Mouse (Mus musculus): ENCODE measurements around the gene Zfp59. TPM values are rescaled to one million over a fixed set of nuclear protein-coding genes. Genes with fewer than 3 reads are reported as not detected.
"Not testable (repeated sequence)": the region's sequence is repeated elsewhere in the genome, so short reads cannot be mapped to it uniquely, and the experiment has no call there.

The Zfp59 gene
- total RNA-seq (2021) = 1 to 10 TPM; 4.1 to 4.4 TPM

DNA sequence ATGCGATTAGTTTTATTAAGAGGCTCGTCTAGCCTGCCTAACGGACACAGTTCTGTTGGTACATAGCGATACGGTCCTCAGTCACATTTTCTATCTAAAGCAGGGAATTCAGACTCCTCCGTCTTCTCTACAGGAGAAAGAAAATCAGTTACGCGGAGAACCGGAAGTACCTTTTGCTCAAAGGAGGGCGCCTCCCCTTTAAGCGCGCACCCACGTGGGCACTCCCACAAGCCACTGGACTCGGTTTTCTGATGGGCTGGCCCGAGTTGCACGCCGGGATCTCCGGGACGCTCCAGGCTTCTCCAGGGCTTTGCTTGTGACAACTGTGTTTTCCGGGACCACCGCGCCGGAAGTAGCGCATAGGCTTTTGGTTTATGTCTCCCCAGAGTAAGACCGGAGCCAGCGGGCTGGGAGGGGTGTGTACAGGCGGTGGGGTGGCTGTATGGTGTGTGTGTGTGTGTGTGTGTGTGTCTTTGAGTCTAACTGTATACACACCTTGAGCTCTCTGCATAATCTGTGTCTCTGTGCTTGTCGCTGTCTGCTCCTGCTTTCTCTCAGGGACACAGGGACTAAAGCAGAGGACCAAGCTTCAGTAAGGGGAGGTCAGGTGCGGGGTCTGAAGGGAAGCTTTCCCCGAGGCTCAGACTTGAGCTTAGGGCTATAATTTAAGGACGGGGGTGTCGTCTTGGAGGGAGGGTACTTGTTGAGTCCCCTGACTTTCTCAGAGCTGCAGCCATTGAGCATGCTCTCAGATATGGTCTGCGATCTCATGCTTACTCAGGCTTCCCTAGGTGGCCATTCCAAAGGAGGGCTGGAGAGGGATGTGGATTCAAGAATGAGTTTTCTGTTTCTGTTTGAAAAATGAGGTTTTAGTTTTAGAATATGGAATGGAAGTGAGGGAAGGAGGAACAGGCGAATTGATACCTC lies at the start of gene Zfp59:
Zfp59 (plus strand) TSS at position 285 of the 927 bp plus-strand sequence.
- peak; percentile 85 to 87 for DNase-seq

DNA sequence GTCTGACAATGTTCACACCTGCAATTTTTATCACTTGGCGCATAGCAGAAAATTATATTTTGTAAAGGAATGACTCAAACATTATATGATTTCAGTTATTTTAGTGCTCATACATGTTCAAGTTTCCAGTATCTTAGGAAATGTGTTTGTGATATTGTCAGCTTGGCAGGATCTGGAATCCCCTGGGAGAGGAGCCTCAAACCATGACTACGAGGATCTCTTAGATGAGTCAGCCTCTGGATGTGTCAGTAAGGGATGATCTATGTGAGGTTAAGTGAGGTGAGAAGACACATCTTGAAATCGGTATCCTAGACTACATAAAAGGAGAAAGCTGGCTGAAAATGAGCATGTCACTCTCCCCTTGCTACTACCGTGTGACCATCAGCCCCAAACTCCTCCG lies 49.1 kb upstream of the Zfp59 start:
- DNase-seq = no peak

DNA sequence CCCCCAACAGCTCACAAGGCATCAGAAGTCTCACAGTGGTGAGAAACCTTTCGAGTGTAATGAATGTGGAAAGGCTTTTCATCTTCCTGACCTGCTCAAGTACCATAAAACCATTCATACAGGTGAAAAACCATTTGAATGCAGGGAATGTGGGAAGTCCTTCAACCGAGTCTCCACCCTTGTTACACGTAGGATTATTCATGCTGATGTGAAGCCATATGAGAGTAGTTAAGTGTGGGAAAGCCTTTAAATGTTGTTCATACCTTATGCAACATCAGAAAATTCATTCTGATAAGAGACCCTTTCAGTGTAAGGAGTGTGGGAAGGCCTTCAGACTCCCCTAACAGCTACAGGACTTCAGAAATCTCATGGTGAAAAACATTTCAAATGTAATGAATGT lies 44.5 kb upstream of the Zfp59 start:
- not testable (repeated sequence) for DNase-seq

DNA sequence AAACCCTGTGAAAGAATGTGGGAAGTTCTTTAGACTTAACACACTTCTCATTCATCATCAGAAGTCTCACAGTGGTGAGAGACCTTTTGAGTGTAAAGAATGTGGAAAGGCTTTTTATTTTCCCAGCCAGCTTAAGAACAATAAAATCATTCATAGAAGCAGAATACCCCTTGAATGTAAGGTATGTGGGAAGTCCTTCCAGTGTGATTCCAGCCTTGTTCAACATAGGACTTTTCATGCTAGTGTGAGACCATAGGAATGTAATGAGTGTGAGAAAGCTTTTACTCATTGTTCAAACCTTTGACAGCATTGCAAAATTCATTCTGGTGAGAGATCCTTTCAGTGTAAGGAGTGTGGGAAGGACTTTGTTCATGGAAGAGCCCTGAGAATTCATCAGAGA lies 43.8 kb upstream of the Zfp59 start:
- no peak for DNase-seq

DNA sequence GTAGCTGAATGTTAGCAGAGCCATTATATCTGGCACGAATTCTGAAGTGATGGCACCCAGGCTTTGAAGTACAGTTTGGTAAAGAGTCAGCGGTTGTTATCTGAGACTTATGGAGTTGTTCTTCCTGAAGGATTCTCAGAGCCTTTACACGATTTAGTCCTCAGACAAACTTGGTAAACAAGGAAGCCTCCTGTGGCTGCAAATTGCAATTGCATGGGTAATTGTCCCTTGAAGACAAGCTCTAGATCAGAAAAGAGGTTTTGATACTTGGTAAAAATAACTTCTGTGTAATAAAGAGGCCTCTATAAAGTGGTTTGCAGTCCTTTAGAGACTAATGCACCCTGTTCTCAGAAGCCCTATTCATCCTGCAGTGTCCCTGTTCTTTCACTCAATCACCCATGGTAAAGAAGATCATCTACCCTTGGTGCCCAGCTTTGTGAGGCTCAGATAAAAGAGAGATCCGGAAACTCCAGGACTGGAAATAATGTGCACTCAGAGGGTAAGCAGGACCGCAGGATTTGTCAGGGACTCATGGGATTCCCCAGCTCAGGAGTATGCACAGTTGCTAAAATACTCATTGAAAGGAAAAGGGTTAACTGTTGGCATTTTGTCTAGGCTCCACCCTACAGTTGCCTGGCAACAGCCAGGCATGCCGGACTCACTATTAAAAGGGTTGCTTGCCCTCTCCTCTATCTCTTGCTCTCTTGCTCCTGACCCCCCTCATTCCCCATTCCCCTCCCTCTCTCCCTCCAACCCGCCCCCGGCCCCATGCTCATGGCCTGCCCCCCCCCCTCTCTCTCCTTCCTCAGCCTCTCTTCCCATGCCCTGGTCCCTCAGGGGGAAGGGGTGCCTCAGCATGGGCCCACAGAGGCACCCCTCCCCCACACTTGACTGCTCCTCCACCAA lies 40.2 kb upstream of the Zfp59 start:
- DNase-seq = no peak

DNA sequence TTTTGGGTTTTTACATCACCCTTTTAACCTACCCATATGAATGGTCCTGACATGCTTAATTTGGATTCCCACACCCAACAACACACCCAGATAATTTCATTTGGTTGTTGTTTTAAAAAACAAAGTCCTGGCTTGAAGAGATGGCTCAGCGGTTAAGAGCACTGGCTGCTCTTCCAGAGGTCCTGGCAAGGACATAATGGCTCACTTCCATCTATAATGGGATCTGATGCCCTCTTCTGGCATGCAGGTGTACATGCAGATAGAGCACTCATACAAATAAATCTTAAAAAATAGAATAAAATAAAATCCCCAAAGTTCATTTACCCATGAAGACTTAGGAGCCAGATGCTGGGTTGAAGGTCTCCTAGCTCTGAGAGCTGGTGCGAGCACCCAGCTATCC lies 37.3 kb upstream of the Zfp59 start:
- DNase-seq = no peak

DNA sequence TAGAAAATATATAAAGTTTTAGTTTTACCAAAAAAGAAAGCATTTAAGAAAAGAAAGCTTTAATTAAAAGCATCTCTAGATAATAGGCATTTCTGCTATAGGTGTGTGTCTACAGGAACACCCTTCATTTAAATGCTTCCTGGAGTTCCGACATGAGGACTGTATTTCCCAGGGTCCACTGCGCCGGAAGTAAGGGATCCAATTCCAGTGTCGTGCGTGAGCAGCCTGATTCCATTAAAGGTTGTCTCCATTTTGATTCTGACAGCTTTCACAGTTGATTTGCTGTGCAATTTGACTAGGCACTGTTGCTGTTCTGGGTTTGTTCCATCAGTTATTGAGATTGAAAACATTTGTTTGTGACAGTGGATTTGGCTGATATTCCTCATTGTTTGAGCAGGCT lies 35.4 kb upstream of the Zfp59 start:
- no peak for DNase-seq

DNA sequence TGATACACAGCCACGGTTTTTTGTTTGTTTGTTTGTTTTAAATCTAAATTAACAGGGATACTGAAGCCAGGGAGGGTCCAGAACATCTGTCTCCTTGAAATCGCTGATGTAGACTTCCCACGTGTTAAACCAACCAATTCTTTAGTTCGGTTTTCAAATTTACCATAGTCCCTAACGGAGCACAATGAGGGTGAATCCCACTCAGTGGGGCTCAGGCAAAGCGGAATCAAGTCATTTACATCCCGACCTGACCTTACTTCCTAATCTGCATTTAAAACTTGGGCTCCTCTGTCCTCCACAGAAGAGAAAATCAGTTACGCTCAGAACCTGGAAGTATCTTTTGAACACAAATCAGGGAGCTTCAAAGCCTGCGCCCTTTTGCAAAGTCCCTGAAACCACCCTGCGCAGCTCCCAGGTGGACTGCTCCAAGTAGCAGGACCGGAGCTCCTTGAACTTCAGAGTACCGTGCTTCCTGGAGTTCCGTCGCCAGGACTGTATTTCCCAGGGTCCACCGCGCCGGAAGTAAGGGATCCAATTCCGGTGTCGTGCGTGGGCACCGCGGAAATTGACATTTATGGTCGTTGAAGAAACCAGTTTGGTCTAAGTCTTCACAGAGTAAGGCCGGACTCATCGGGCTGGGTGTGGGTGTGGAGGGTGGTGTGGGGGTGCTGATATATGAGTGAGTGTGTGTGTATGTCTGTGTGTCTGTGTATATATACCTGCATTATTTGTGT lies 33.9 kb upstream of the Zfp59 start:
- DNase-seq = peak; percentile 82 to 86

DNA sequence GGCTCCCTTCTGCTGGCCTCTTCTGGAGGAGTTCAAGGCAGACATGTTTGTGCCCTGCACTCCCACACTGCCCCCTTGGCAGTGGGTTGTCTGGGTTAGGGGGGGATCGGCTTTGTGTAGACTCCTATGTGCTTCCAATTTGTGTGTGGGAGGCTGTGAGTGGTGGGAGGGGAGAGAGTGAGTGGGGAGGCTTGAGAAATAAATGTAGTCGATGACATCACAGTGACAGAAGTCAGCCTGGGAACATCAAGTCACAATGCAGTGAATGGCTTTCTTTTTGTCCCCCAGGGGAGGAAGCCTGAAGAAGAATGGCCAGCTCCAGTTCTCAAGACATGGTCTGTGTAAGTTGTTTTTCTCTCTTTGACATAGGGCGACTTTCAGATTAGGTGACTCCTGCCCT lies 31.5 kb upstream of the Zfp59 start, which contains the start of gene Zfp626:
Zfp626 (plus strand) TSS at position 301 of the 400 bp plus-strand sequence.
- not testable (repeated sequence) for DNase-seq

DNA sequence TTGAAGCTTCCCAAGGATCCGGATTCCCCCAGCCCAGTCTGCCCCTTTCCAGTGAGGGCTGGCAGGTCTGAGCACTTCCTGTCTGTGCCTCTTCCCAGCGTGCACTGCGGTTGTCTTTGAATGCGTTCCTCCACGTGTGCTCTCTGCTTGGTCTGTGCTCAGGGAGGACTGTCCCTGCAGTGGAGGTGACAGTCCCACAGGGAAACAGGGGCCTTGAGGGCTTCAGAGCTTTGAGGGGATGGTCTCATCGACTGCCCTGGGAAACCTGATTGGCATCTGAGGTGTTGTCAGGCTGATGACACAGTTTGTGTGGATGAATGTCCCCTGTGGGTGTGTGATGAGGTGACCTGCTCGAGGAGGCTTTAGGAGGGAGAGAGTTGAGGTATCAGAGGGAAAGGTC lies 31.1 kb upstream of the Zfp59 start:
- not testable (repeated sequence) for DNase-seq

DNA sequence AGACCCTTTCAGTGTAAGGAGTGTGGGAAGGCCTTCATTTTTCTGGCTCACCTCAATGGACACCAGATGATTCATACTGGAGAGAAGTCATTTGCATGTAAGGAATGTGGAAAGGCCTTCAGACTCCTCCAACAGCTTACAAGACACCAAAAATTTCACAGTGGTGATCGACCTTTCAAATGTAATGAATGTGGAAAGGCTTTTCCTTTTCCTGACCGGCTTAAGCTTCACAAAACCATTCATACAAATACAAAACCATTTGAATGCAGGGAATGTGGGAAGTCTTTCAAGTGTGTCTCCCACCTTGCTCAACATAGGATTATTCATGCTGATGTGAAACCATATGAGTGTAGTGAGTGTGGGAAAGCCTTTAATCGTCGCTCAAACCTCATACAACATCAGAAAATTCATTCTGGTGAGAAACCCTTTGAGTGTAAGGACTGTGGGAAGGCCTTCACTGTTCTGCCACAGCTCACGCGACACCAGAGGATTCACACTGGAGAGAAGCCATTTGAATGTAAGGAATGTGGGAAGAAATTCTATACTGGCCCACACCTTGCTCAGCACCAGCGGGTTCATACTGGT lies 19.8 kb upstream of the Zfp59 start:
- no peak for DNase-seq

DNA sequence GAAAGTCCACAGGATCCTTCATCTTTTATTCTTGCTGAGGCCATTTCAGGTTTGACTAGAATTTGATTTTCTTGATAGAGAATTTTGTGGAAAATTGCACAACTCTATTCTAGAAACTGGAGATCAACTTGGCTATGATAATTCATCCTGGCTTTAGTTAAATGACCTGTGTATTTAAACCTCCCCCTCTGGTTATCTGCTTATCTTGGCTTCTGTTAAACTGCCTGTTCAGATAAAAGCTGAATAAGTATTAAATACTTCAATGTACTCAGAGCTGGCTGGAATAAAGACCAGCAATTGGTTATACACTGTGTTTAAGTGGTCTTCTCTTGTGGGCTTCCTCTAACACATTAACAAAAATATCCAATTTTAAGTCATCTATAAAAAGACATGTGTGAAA lies 15.8 kb upstream of the Zfp59 start:
- no peak for DNase-seq

DNA sequence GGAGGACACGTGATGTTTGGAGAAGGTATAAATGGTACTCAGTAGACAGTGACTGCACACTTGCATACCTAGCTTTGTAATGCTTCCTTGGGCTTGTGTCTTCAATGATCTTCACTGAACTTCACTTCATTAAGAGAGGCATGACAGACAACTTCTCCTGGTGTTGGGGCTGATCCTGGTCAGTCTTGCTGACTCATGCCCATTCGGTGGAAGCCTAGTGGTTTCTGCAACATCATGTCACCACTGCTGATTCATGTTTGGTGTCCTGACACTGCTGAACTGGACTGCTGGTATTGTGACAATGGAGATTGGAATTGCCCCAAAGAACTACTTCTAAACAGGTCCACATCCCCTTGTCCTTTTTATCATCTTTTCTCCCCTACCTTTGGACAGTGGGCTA lies 4.3 kb upstream of the Zfp59 start:
- no peak for DNase-seq

DNA sequence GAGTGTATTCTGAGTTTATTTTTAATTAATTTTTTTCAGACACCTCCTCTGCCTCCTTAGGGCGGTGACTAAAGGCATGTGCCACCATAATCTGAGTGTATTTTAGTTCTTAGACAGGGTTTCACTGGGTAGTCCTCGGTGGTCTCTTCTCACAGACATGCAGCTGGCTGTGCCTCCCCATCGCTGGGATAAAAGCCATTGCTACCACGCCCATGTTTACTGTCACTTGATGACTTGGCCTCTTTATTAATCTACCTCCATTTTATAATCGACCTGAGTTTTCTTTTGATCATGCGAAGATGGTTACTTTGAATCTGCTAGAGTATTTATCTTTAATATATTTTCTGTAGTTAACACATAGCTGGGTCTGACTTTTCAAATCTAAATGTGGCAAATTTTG lies 511 bp upstream of the Zfp59 start:
- no peak for DNase-seq

DNA sequence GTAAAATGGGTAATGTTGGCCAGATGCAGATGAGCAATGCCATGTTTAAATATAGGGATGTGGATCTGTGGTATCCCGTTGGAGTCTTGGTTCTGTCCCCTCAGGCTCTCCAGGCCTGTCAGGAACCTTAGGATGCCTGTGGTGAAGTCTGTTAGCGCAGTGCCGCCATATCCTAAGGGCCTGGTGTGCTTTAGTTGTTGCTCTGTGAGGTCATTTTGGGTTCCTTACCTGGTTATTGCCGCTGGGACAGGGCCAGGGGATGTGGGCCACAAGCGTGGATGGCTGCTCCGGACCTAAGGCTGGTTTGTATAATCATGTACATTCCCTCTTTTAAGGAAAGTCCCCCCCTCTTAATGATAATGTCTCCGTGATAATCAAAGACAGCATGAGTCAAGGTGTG lies 1.2 kb downstream of the Zfp59 start:
- DNase-seq = no peak

DNA sequence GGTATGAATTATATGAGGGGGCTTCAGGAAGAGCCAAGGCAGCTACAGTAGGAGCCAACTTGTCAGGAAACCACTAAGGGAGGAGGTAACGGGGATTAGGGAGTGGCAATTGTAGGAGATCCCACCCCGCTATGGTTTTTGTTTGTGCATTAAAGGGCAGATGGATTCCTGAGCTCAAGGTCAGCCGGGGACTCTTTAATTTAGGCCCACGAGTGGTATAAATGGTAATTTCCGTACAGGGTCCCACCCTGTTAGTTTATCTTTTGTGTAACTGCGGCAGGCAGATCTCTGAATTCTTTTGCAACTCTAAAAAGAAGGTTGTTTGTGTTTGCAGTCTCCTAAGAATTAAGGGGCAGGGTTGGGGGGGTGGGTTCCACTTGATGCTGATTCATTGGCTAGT lies 1.7 kb downstream of the Zfp59 start:
- DNase-seq = no peak

DNA sequence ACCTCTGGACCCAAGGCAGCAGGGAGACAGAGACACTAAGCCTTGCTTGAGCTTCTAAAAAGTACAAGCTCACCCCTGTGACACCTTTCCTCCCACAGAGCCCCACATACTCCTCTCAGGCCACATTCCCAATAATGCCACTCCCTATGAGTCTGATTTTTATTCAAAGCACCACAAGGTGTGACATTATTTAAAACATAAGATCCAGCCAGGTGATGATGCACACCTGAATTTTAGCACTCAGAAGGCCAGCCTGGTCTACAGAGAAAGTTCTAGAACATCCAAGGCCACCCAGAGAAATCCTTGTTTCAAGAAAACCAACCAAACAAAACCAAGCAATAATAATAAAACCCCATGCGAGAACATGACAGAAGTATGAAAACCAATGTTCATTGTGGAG lies 18.8 kb downstream of the Zfp59 start, which contains the start of gene Zfp607a:
Zfp607a (plus strand) TSS at position 301 of the 400 bp plus-strand sequence.
- no peak for DNase-seq

DNA sequence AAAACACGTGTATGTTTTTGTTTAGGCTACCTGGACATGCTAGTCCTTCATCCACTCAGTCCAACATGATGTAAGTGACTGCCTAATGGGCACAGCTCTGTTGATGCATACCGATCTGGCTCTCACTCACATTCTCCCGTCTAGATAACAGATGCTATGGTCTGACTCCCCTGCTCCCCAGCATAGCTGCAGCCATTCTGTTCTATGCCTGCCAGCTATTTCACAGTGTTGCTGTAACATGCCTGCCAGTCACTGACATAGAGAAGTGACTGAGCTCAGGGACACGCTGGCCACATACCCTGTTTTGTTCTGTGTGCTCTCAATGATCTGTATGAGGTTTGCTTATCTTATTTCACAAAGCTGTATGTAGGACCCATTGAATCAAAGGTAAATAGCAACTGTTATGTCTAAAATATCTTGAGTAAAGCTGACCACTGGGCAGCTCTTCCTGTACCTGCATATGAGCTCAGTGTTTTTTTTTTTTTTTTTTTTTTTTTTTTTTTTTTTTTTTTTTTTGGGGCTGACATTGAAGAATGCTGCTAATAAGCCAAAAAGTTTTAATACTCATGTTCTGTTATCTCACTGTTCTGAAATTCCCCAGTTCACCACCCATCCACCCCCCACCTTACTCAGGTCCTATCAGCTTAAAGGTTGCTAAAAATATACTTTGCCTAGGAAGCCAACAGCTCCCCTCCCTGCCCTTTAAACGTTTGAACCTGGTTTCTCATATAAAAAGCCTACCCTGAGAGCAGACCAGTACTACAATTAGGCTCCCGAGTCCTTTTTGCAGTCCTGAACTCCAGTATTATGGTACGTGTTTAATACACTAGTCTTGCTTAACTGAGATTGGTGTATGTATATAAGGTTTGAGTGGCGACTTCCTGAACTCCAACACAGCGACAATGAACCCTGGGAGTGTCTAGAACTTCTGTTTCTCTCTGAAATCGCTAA lies 21.2 kb downstream of the Zfp59 start:
- DNase-seq = no peak

DNA sequence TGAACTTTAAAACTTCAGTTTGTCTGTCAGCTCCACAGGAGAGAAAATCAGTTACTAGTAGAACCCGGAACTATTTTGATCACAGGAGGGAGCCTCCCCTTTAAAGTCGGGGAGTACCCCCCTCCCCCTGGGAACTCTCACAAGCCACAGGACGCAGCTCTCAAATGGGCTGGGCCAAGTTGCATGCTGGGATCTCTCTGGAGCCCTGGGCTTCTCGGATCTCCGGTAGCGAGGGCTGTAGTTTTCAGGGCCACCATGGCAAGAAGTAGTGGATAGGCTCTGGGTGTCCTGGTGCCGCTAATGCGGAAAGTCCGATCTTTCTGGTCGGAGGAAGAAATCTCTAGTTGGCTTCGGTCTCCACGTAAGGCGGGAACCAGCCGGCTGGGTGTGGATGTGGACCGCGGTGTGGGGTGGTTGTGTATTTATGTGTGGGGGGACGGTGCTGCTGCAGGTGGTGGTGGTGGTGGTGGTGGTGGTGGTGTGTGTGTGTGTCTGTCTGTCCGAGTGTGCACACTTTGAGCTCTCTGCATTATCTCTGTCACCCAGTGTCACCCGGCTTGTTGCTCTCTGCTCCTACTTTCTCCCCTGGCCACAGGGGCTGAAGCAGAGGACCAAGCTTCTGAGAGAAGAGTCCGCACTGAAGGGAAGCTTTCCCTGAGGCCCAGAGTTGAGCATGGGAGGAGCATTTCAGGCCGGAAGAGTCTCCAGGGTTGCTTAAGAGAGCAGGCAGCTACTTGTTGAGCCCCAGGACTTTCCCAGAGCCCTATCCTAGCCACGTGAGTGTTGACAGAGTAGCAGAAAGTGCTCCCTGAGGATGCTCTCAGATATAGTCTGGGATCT lies 22.2 kb downstream of the Zfp59 start:
- peak; percentile 41 to 54 for DNase-seq

DNA sequence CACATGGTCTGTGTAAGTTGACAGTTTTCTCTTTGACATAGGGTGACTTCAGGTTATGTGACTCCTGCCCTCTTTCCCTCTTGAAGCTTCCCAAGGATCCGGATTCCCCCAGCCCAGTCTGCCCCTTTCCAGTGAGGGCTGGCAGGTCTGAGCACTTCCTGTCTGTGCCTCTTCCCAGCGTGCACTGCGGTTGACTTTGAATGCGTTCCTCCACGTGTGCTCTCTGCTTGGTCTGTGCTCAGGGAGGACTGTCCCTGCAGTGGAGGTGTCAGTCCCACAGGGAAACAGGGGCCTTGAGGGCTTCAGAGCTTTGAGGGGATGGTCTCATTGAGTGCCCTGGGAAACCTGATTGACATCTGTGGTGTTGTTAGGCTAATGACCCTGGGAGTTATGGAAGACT lies 24.2 kb downstream of the Zfp59 start:
- not testable (repeated sequence) for DNase-seq
